Mouse (Mus musculus) kidney, postnatal 4 days (tissue): ENCODE measurements around the gene Tha1.

Experiments
- DNase-seq, 2 experiments: peaks; one replicate each; pipeline ENCODE4 v3.0.0; 2021; ENCODE audit warnings: mixed read lengths in 2 of 2

Tha1 gene

GRCm38 (mm10) chr11:117824060-117824969 lies 49.0 kb downstream of the Tha1 start:
- peak; percentile 87 to 91 for DNase-seq

GRCm38 (mm10) chr11:117823411-117823810 lies 49.9 kb downstream of the Tha1 start:
- no peak for DNase-seq

- peak; percentile 57 to 69 for DNase-seq
Measured at GRCm38 (mm10) chr11:117822728-117823241, 50.5 kb downstream of the Tha1 start.

GRCm38 (mm10) chr11:117821868-117822267 lies 51.4 kb downstream of the Tha1 start:
- no peak for DNase-seq

- no peak for DNase-seq
Measured at GRCm38 (mm10) chr11:117820173-117820572, 53.1 kb downstream of the Tha1 start.

GRCm38 (mm10) chr11:117819095-117819494 lies 54.2 kb downstream of the Tha1 start:
- DNase-seq: no peak
